Mouse (Mus musculus) heart, embryonic 16.5 days (tissue): ENCODE measurements around the gene Myo10. TPM values are rescaled to one million over a fixed set of nuclear protein-coding genes. Genes with fewer than 3 reads are reported as not detected.

Experiments
- ATAC-seq: fragments of 200-750 bp; cut with Nextera tagmentation; replicated peaks from 2 replicates; pipeline ENCODE4 v1.8.0; 2017; ENCODE audit warnings: moderate number of reproducible peaks; ENCODE audit not compliant: insufficient read depth, low FRiP score; ENCODE audit errors: extremely low read depth
- H3K27ac ChIP-seq: fragments of 300-500 bp; sonication (generic); 2 replicates; pipeline ENCODE4 v1.5.1; 2014; ENCODE audit warnings: mild to moderate bottlenecking, low read length, control low read depth, moderate library complexity
- H3K27me3 ChIP-seq: fragments of 300-500 bp; sonication (generic); 2 replicates; pipeline ENCODE4 v1.6.1; 2014; ENCODE audit warnings: low read length, mixed read lengths; ENCODE audit not compliant: control insufficient read depth, insufficient read depth
- H3K36me3 ChIP-seq: fragments of 300-500 bp; sonication (generic); 2 replicates; pipeline ENCODE4 v1.6.1; 2014; ENCODE audit not compliant: control insufficient read depth, insufficient read depth
- H3K4me1 ChIP-seq: fragments of 300-500 bp; sonication (generic); 2 replicates; pipeline ENCODE4 v1.6.1; 2014; ENCODE audit warnings: low read length, mixed read lengths; ENCODE audit not compliant: control insufficient read depth, insufficient read depth
- H3K4me2 ChIP-seq: fragments of 300-500 bp; sonication (generic); 2 replicates; pipeline ENCODE4 v1.6.1; 2014; ENCODE audit warnings: low read depth, mild to moderate bottlenecking, control low read depth, low read length
- H3K4me3 ChIP-seq: fragments of 300-500 bp; sonication (generic); 2 replicates; pipeline ENCODE4 v1.5.1; 2014; ENCODE audit warnings: mild to moderate bottlenecking, control low read depth, low read length
- H3K9ac ChIP-seq: fragments of 300-500 bp; sonication (generic); 2 replicates; pipeline ENCODE4 v1.6.1; 2014; ENCODE audit warnings: low read length, control low read depth
- H3K9me3 ChIP-seq: fragments of 300-500 bp; sonication (generic); replicated peaks from 2 replicates; pipeline ENCODE4 v1.6.1; 2016; ENCODE audit warnings: low read length; ENCODE audit not compliant: control insufficient read depth
- WGBS: fragments of 180-500 bp; shearing (Covaris S2); extraction: QIAGEN DNeasy Blood & Tissue Kit; methylation state at CpG from one replicate; pipeline ENCODE4 v1.1.7; 2014; 5-methylcytosine and 5-hydroxymethylcytosine counted together
- polyA plus RNA-seq: library from polyadenylated mRNA; unstranded; fragments of >200 nt; fragmentation: Nextera tagmentation; extraction: Ambion mirVana; gene quantifications from 2 replicates; pipeline ENCODE4 v1.2.1, GENCODE M21; 2015

Gene Myo10
- polyA plus RNA-seq, 1 experiment from 2014 or later = 14.9 TPM

DNA sequence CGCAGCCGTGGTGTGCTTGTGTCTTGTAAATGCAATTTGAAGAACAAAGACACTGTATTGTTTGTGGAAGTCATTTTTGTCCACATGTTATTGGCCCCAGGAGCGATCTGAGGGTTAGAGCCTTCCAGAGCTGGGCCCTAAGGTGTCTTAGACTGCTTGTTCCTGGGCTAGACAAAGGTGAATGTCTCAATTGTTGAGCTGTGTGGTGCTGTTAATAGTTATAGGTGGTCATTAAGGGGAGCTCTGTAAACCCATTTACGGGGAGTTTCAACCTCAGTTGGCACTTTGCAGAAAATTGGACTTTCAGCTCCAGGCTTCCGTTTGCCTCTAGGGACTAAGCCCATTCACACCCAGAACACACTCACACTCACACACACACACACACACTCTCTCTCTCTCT is 31.4 kb downstream of the Myo10 start:
- peaks cover 13% of the 10 kb centered on the region for H3K4me1 ChIP-seq
- H3K4me2 ChIP-seq = no peak overlapping the region
- no peak for ATAC-seq
- no peaks in the 10 kb centered on the region for H3K9me3 ChIP-seq
- H3K9ac ChIP-seq = no peak overlapping the region
- H3K27ac ChIP-seq = no peak overlapping the region
- H3K36me3 ChIP-seq = no peaks in the 10 kb centered on the region
- WGBS = 82% methylated on average over 5 of the region's 5 CpGs
- H3K4me3 ChIP-seq = no peak overlapping the region
- H3K27me3 ChIP-seq = peaks cover 21% of the 10 kb centered on the region

DNA sequence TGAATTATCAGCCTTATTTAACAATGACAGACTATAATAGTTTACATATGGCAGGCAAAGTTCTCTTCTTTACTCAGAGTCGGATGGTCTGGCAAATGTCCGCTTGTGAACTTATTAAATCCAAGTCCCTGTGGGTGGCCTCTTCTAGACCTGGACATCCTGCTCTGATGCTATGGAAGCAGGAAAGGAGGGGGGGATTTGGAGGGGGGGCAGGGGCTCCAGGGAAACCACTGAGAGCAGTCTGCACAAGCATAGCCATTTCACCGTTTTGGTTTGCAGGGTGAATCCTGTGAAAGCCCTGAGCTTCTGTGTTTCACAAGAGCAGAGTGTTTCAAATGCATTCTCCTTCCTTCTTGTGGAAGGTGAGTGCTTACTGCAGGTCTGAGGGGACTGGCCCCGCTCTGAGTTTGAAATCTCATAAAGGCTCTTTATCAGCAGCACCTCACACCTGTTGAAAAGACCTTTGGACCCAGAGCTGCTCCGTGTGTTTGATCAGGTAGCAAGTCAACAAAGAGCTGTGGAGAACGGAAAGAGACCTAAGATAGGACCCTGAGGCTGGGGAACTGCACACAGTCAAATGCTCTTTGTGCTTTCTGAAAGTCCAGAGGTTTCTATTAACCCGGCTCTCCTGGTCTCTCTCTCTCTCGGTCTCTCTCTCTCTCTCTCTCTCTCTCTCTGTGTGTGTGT is 40.7 kb downstream of the Myo10 start:
- Histone ChIP-seq H3K27ac (no peak overlapping the region), H3K9me3 (no peaks in the 10 kb centered on the region), H3K4me3 (no peak overlapping the region), H3K9ac (no peak overlapping the region), H3K27me3 (no peaks in the 10 kb centered on the region), H3K36me3 (no peaks in the 10 kb centered on the region; the same call in 1 of the 2 replicates), H3K4me2 (no peak overlapping the region), H3K4me1 (peaks cover 3% of the 10 kb centered on the region; the same call in 1 of the 2 replicates)
- 28% methylated on average over 8 of the region's 8 CpGs for whole genome bisulfite sequencing
- ATAC-seq = no peak

DNA sequence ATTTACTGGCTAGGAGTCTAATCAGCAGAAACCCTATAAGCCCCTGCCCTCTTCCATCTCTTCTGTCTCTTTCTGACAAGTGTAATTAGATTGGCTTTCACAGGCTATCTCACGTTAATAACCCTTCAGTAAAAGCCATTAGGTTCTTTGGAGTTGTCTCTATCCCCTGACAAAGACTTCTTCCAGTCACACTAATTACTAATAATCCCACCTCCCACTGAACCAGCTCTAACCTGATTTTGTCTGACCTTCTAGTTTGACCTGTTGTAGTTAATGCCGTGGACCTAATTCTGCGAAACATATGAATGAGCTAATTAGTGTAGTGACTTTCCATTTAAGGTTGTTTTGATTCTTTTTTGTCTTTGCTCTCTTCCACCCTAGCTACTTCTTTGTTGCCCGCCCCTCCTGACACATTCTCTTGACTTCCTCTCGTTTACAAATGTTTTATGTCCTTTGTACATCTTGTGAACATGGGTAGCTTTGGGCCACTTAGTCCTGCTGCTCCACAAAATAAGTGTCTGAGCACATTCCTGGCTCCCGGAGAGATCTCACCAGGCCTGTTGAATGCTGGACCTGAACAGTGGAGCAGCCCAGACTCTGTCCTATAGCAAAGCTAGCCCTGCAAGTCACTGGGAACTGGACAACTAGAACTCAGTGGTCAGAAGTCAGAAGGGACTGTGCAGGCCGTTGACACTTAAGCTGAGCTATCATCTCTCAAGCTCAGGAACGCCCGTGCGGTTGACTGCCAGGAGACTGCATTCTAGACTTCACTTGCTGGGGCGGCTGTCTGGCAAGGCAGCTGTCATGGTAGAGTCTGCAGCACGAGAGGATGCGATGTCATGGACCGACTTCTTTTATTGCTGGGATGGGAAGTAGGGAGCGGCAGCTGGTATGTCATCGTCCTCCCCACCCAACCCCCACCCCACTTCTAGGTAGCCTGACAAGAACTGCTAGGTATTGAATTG is 47.2 kb downstream of the Myo10 start:
- no peaks in the 10 kb centered on the region; the same call in 1 of the 2 replicates for H3K36me3 ChIP-seq
- no peak for ATAC-seq
- H3K27me3 ChIP-seq = no peaks in the 10 kb centered on the region
- H3K4me2 ChIP-seq = no peak overlapping the region
- H3K9me3 ChIP-seq = no peaks in the 10 kb centered on the region
- no peak overlapping the region for H3K4me3 ChIP-seq
- H3K9ac ChIP-seq = no peak overlapping the region
- H3K4me1 ChIP-seq = peaks cover 2% of the 10 kb centered on the region; the same call in 1 of the 2 replicates
- 53% methylated on average over 16 of the region's 16 CpGs for WGBS
- no peak overlapping the region for H3K27ac ChIP-seq

DNA sequence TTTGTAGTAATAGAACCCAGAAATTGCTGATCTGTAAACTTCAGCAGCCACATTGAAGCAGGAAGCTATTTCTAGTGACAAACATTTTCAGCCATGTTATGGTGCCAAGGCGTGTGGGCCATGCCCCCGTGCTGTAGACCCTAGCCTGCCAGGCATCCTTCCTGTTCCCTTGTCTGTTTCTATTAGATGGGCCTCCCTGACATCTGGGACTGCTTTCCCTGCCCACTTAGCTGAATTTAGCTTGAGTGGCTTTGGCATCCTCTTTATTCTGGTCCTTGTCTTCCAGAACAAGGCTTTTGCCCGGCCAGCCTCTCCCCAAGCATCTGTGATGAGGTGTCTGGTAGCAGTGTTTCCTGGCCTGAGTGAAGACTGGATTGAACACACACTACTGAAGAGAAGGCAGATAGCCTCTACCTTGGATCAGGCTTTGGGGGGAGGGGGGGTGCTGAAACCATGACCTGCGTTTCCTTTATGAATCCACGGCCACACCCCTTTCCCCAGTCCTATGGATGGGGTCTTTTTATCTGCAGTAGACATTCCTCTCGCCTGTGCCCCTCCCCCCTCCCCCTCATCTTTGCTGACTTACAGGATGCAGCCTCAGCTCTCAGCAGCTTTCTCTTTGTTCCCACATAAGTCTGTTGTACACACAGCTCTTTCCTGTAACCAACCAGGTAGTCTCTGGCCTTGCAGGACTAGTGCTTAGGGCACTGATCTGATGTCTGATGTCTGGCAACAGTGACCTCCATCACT is 51.1 kb downstream of the Myo10 start:
- ATAC-seq = no peak
- Histone ChIP-seq H3K9ac (no peak overlapping the region), H3K9me3 (0 out of 2 replicates have a peak, but pooled peaks cover 3% of the 10 kb centered on the region), H3K4me2 (no peak overlapping the region), H3K27ac (no peak overlapping the region), H3K4me1 (peaks cover 2% of the 10 kb centered on the region; the same call in 1 of the 2 replicates), H3K27me3 (0 out of 2 replicates have a peak, but pooled peaks cover 2% of the 10 kb centered on the region), H3K4me3 (no peak overlapping the region), H3K36me3 (no peaks in the 10 kb centered on the region)
- WGBS = 33% methylated on average over 6 of the region's 6 CpGs

DNA sequence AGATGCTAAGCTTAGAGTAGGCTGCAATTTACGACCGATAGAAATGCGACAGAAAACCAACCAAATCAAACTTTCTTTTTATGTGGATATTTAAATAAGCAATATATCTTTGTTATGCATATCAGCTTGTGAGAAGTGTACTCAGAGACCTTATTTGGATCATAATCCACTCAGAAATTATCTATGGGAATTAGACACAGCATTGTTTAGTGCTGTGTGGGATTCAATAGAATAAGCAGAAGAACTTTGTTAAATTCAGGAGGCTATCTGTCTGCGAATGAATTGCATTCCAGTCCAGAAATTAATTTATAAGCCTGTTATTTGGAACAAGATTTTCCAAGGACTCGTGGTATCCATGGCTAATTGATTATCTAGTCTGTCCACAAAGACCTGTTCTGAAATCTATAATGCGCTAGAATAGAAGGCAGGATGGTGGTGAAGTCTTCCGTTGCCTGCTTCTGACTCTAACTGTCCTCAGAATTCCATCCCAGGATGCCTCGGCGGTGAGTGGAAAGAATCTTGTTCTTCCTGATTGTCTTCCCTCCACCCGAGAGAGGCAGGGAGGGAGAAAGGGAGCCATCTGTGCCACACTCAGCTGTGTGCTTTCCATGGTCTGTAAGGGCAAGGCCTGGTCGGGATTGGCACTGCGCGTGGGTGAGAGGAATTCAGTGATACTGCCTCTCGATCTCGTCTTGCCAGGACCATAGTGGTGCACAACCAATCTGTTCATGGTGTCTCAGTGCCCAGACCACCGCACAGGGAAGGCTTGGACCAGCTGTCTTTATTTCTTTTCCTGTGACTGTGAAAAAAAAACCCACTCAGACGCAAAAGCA is 52.0 kb downstream of the Myo10 start:
- peaks cover 8% of the 10 kb centered on the region for H3K4me1 ChIP-seq
- H3K9ac ChIP-seq = no peak overlapping the region
- H3K27me3 ChIP-seq = 0 out of 2 replicates have a peak, but pooled peaks cover 2% of the 10 kb centered on the region
- no peak overlapping the region for H3K4me3 ChIP-seq
- 0 out of 2 replicates have a peak, but pooled peaks cover 3% of the 10 kb centered on the region for H3K9me3 ChIP-seq
- WGBS = 85% methylated on average over 17 of the region's 17 CpGs
- H3K36me3 ChIP-seq = no peaks in the 10 kb centered on the region
- no peak overlapping the region for H3K27ac ChIP-seq
- ATAC-seq = no peak
- no peak overlapping the region for H3K4me2 ChIP-seq

DNA sequence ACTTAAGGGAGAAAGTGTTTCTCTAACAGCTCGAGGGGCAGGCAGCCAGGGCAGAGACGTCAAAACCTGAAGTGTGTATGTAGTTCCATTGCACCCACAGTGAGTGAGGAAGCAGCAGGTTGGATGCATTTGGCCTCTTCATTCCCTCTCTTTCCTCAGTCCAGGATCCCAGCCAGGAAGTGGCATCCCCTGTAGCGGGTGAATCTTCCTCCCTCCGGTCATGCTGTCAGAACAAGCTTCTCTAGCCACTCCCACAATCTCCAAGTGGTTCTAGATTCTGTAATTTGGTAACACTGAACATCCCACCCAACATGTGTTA is 52.6 kb downstream of the Myo10 start:
- WGBS = 84% methylated on average over 4 of the region's 4 CpGs
- no peak overlapping the region for H3K4me2 ChIP-seq
- 0 out of 2 replicates have a peak, but pooled peaks cover 2% of the 10 kb centered on the region for H3K27me3 ChIP-seq
- 0 out of 2 replicates have a peak, but pooled peaks cover 3% of the 10 kb centered on the region for H3K9me3 ChIP-seq
- peaks cover 14% of the 10 kb centered on the region for H3K4me1 ChIP-seq
- ATAC-seq = no peak
- H3K36me3 ChIP-seq = no peaks in the 10 kb centered on the region
- H3K9ac ChIP-seq = no peak overlapping the region
- no peak overlapping the region for H3K27ac ChIP-seq
- no peak overlapping the region for H3K4me3 ChIP-seq

DNA sequence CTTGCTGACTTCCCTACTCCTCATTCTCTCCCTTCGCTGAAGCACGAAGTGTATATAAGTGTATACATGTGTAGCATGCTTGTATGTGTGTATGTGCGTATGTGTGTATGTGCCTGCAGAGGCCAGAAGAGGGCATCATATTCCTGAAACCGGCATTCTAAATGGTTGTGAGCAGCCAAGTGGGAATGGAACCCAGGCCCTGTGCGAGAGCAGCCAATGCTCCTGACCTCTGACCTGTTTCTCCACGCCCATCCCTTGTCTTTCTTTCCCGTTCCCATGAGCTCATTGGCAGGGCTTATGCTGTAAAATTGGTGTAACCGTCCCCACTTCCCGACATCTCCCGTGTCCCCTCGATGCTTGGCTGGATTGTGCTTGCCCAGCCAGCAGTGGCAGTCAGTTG is 53.0 kb downstream of the Myo10 start:
- 0 out of 2 replicates have a peak, but pooled peaks cover 3% of the 10 kb centered on the region for H3K9me3 ChIP-seq
- no peak overlapping the region for H3K4me2 ChIP-seq
- ATAC-seq = no peak; the same call in 1 of the 2 replicates
- H3K4me3 ChIP-seq = no peak overlapping the region
- no peaks in the 10 kb centered on the region for H3K36me3 ChIP-seq
- whole genome bisulfite sequencing = 89% methylated on average over 11 of the region's 11 CpGs
- no peak overlapping the region for H3K9ac ChIP-seq
- H3K27ac ChIP-seq = no peak overlapping the region
- H3K27me3 ChIP-seq = 0 out of 2 replicates have a peak, but pooled peaks cover 2% of the 10 kb centered on the region
- peaks cover 18% of the 10 kb centered on the region for H3K4me1 ChIP-seq
